19 mouse cellular contexts compared by ENCODE assay signal in genomic region chr8:119568251-119568650, GRCm38 (mm10). TPM values are rescaled to one million over a fixed set of nuclear protein-coding genes. Genes with fewer than 3 reads are reported as not detected.
"Had no signal": no experiment of that assay in that cellular context is flagged by ENCODE, and none has a peak within 500 bp of the region (broad histone marks: within the 10 kb centered on the region; RNA-seq: fewer than 3 reads in every experiment).

No protein-coding gene starts in this region.

- H3K4me2 ChIP-seq: lung, embryonic 15.5 days; midbrain, embryonic 11.5 days; midbrain, embryonic 13.5 days; midbrain, embryonic 15.5 days; neural tube, embryonic 12.5 days; stomach, embryonic 15.5 days had no signal

- H3K27ac ChIP-seq: lung, embryonic 15.5 days; macrophage; midbrain, embryonic 13.5 days; midbrain, embryonic 15.5 days; neural tube, embryonic 12.5 days; stomach, embryonic 15.5 days; stomach, postnatal 0 days had no signal

- ATAC-seq: liver, postnatal 0 days; lung, postnatal 0 days; midbrain, embryonic 13.5 days; midbrain, embryonic 15.5 days had no signal

- H3K9ac ChIP-seq: liver, postnatal 0 days; lung, embryonic 15.5 days; midbrain, embryonic 13.5 days; midbrain, embryonic 15.5 days; neural tube, embryonic 12.5 days; stomach, embryonic 15.5 days had no signal

- H3K27me3 ChIP-seq: lung, embryonic 15.5 days; megakaryocyte, embryonic 14.5 days; midbrain, embryonic 13.5 days; midbrain, embryonic 15.5 days; neural tube, embryonic 12.5 days; stomach, embryonic 15.5 days had no signal

- DNase-seq: liver, postnatal 0 days; lung, adult 2 months; lung, postnatal 14 days; lung, postnatal 36 days; right cerebral cortex, postnatal 14 days had no signal

- H3K4me3 ChIP-seq: lung, embryonic 15.5 days; megakaryocyte, embryonic 14.5 days; midbrain, embryonic 13.5 days; midbrain, embryonic 15.5 days; neural tube, embryonic 12.5 days; stomach, embryonic 15.5 days had no signal

- H3K9me3 ChIP-seq: lung, embryonic 15.5 days; megakaryocyte, embryonic 14.5 days; midbrain, embryonic 13.5 days; midbrain, embryonic 15.5 days; neural tube, embryonic 12.5 days; stomach, embryonic 15.5 days had no signal

- H3K4me1 ChIP-seq: lung, embryonic 15.5 days had no signal

RNA-seq across cellular contexts. Expression of gene Dnaaf1, which starts 6.8 kb away (rescaled TPM):
- polyA plus RNA-seq: liver, postnatal 0 days; macrophage; spleen, adult 2 months had no signal

RNA-seq across cellular contexts. Expression of gene Adad2, which starts 44.3 kb away (rescaled TPM):
- polyA plus RNA-seq: liver, postnatal 0 days; lung, adult 2 months; lung, embryonic 15.5 days; lung, postnatal 0 days; macrophage; midbrain, embryonic 13.5 days; neural tube, embryonic 14.5 days; spleen, adult 2 months; stomach, embryonic 15.5 days; stomach, postnatal 0 days; thymus, postnatal 0 days; urinary bladder, adult 2 months had no signal
